8 mouse cellular contexts compared by ENCODE assay signal in the genomic region with DNA sequence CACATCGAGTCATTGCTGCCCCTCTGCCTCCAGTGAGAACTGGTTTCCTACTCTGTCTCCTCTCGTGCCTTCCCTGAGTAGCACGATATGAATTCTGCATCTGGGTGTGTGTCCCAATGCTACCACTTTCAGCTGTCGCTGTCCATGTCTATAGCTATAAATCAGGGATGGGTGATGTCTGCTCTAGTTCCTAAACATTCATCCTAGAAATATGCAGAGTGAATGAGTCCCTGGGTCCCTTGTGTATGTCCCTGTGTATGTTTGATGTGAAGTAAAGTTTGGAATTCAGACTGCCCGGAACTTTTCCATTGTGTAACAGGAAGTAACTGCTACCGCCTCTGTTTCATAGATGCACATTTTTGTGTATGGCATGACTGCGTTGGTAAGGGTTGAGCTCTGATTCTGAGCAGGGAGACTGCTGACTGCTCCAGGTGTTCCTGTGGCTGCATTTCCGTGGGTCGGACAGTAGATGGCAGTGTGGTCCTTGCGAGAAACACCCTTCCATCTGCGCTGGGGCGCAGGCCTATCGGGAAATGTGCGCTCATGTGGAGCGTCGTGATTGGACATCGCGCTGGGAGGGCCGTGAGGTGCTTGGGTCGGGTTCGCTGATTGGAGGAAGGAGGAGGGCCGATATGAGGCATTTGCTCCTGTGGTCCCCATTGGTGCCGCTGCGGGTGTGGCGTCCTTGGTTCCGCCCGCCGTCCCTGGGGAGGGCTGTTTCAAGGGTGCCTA. TPM values are rescaled to one million over a fixed set of nuclear protein-coding genes. Genes with fewer than 3 reads are reported as not detected.
A peak's percentile ranks its signal among the peaks of the same experiment; 100 is the strongest.
DNase-seq lines count a peak whose midpoint lies in the region; ATAC-seq and TF ChIP-seq lines count a peak whose summit lies in the region.

No protein-coding gene starts in this region.

- H3K9me3 ChIP-seq in hindbrain, embryonic 13.5 days: no peaks in the 10 kb centered on the region

- H3K27me3 ChIP-seq in Patski: no peaks in the 10 kb centered on the region
- H3K27me3 ChIP-seq in hindbrain, embryonic 13.5 days: no peaks in the 10 kb centered on the region

- H3K36me3 ChIP-seq in hindbrain, embryonic 13.5 days: peaks cover 22% of the 10 kb centered on the region

- H3K9ac ChIP-seq in hindbrain, embryonic 13.5 days: peak overlapping the region; percentile 68

- POLR2A ChIA-PET in Patski (lab: Charles Lee): no interaction called here

- DNase-seq in Patski (ENCODE audit: low read depth, low spot score): peak; percentile 77
- peak; percentile 94 to 97 for DNase-seq in cerebellum, postnatal 14 days
- peak; percentile 93 to 95 for DNase-seq in frontal cortex, postnatal 14 days (ENCODE audit: low spot score in 2 of 2)
- peak; percentile 83 to 84 for DNase-seq in layer of hippocampus, postnatal 25 days (ENCODE audit: extremely low spot score in 1 of 2, low spot score in 1 of 2)
- peak; percentile 97 for DNase-seq in lung, postnatal 25 days (ENCODE audit: low spot score)
- peak; percentile 97 for DNase-seq in retina, embryonic 14.5 days (ENCODE audit: low spot score)
- peak; percentile 88 for DNase-seq in thymus, postnatal 4 days

- in situ Hi-C loops in Patski (cut with MboI; ENCODE audit: low pct_unique_long_range_greater_than_20kb): loop anchor here (25.0 kb wide), 1 partner anchor 609 kb away; no protein-coding TSS in a partner anchor

- H3K4me3 ChIP-seq in hindbrain, embryonic 13.5 days: peak overlapping the region; percentile 44

- WGBS in hindbrain, embryonic 13.5 days: 11% methylated on average over 28 of the region's 28 CpGs

- H3K4me2 ChIP-seq in hindbrain, embryonic 13.5 days: peak overlapping the region; percentile 61

- H3K4me1 ChIP-seq in hindbrain, embryonic 13.5 days (replicated peaks): peaks cover 6% of the 10 kb centered on the region; the same call in 1 of the 2 replicates

- peak; percentile 86 for TF ChIP-seq CTCF in Patski (IDR thresholded peaks at IDR 0.05)

- CTCF ChIA-PET in Patski (lab: Charles Lee): interaction anchor here (0.7 to 3.5 kb wide), 11 partner anchors 9 to 503 kb away, joined by 3 to 43 read pairs (median 4); no protein-coding TSS in a partner anchor

- ATAC-seq in Patski: peak; percentile 99
- ATAC-seq in hindbrain, embryonic 13.5 days (ENCODE audit: low FRiP score): peak; percentile 99

- peak overlapping the region; percentile 84 for H3K27ac ChIP-seq in hindbrain, embryonic 13.5 days

RNA-seq across cellular contexts. Expression of gene Mrps27, which starts 8.3 kb away (rescaled TPM):
- polyA plus RNA-seq in Patski (2021): 37.7 TPM
- 35.7 and 41.1 TPM in 2 replicates for polyA plus RNA-seq in hindbrain, embryonic 13.5 days (2015; fragmentation: Nextera tagmentation; extraction: Ambion mirVana)
- total RNA-seq in layer of hippocampus, postnatal 25 days (2021): 10 to 100 TPM; 26.5 to 28.4 TPM

RNA-seq across cellular contexts. Expression of gene Ptcd2, which starts 8.4 kb away (rescaled TPM):
- 37.3 TPM for polyA plus RNA-seq in Patski (2021)
- polyA plus RNA-seq in hindbrain, embryonic 13.5 days (2015; fragmentation: Nextera tagmentation; extraction: Ambion mirVana): 52.0 and 53.5 TPM in 2 replicates
- total RNA-seq in layer of hippocampus, postnatal 25 days (2021): 10 to 100 TPM; 28.2 to 33.0 TPM

Comparison
In these comparisons a context has a peak if more than half of its experiments do, and no peak if none do; other contexts are left out.
1. Peak in every context shown above with its lines: DNase-seq, ATAC-seq, H3K4me3 ChIP-seq and H3K27ac ChIP-seq.